Mouse (Mus musculus) B cell, adult 62 days (primary cell): ENCODE results near the gene Olfr11. TPM values are rescaled to one million over a fixed set of nuclear protein-coding genes. Genes with fewer than 3 reads are reported as not detected.

Source experiments
- total RNA-seq: library from RNA; stranded (reverse); gene quantifications from 4 replicates; pipeline ENCODE4 v1.2.4, GENCODE M21; 2023

Gene Olfr11
- total RNA-seq = not detected in 4 replicates

DNA sequence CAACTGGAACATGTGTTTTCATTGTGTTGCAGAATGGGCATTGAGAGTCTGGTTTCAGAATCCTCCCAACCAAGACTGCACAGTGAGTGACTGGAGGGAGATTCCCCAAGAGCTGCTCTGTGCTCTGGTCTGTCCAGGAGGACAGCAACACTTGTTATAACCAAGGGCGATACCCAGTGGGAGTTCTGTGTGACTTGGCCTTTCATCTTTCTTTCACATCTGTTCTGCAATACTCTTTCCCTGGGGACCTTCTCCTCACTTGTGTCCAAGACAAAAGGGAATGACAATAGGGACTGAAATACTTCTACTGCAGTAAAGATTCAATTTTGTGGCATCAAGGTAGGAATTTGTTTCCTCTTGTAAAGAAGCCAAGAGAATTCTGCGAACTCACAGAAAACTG, at the start of gene Olfr11:
Olfr11 (minus strand) TSS at position 101 of the 400 bp plus-strand sequence.

DNA sequence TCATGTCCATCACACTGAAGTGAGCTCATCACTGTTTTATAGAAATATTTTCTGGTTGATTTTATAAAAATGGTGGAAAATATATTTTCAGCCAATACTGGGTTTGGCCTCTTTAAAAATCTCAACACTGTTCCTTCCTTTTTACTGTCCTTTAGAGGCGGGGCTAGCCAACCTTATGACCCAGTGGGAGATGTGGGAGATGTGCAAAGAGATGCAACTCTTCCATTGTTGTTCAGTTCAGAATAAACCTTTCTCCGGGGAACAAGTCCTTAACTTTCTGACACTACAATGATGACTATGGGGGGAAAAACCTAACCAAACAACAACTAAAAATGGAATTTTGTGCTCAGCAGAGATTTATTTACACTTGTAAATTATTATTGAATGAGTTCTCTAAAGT, 35.0 kb upstream of the Olfr11 start, which contains the start of gene Olfr1360:
Olfr1360 (minus strand) TSS at position 101 of the 400 bp plus-strand sequence.

DNA sequence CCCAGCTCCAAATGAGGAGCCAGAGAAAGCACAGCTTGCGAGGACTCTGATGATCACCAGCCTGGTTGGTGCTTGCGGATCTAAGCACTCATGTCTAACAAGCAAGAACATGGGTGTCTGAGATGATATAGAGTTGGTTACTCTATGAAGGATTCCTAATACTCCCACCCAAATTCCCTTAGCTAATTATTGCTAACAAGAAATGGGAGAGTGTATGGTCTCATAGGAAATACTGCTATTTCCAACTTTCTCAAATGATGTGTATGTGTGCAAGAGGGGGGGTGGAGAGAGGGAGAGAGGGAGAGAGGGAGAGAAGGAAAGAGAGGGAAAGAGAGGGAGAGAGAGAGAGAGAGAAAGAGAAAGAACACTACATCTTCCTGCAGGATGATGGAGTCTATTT, 21.0 kb upstream of the Olfr11 start, which contains the start of gene Olfr1361:
Olfr1361 (minus strand) TSS at position 101 of the 400 bp plus-strand sequence.

DNA sequence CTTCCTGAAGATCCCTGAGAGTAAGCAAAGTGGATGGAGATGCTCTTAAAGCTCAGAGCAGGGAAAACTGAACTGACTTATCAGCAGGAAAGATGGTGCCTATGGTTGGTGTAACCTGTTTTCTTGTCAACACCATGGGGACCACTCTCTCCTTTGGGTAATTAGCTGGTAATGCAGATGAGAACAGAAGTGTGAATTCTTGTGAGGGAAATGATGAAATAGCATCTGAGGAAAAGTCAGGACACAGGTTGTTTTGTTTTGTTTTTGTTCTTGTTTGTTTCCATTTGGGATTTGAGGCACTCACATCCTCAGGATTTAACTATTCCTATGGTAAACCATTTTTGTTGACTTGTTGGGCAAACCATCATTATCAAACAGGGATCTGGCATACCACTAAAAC, 28.4 kb downstream of the Olfr11 start, which contains the start of gene Olfr1362:
Olfr1362 (minus strand) TSS at position 101 of the 400 bp plus-strand sequence.

Other genes starting within 250 kb of the Olfr11 start
- 49.3 to 57.9 TPM (median 53.2 TPM) in 4 replicates for gene Zkscan3, start 239.8 kb downstream of the Olfr11 start, total RNA-seq
- 0.36 to 0.76 TPM (median 0.46 TPM) in 3 of 4 replicates, not detected in the other for gene Pgbd1, start 201.5 kb downstream of the Olfr11 start, total RNA-seq
- 36.6 to 38.1 TPM (median 37.6 TPM) in 4 replicates for gene Zscan26, start 188.8 kb downstream of the Olfr11 start, total RNA-seq
- gene Nkapl, start 174.0 kb downstream of the Olfr11 start, total RNA-seq = not detected in 4 replicates
- not detected in 4 replicates for gene Zkscan4, start 163.6 kb downstream of the Olfr11 start, total RNA-seq
- not detected in 4 replicates for gene Gm10065, start 163.1 kb downstream of the Olfr11 start, total RNA-seq
- 6.7 to 8.4 TPM (median 7.2 TPM) in 4 replicates for gene AK157302, start 147.3 kb downstream of the Olfr11 start, total RNA-seq
- 10.4 to 24.0 TPM (median 18.4 TPM) in 4 replicates for gene Gm11273, start 141.1 kb downstream of the Olfr11 start, total RNA-seq
- gene Zkscan8, start 111.4 kb downstream of the Olfr11 start, total RNA-seq = 7.7 to 11.4 TPM (median 10.3 TPM) in 4 replicates
- gene Olfr1366, start 99.7 kb downstream of the Olfr11 start, total RNA-seq = not detected in 4 replicates
- gene Olfr1535, start 82.6 kb downstream of the Olfr11 start, total RNA-seq = not detected in 4 replicates
- not detected in 4 replicates for gene Olfr1364, start 60.8 kb downstream of the Olfr11 start, total RNA-seq
- not detected in 4 replicates for gene Olfr1362, start 28.5 kb downstream of the Olfr11 start, total RNA-seq
- gene Olfr1361, start 20.9 kb upstream of the Olfr11 start, total RNA-seq = not detected in 4 replicates
- not detected in 4 replicates for gene Olfr1360, start 34.9 kb upstream of the Olfr11 start, total RNA-seq
- gene Olfr1359, start 55.6 kb upstream of the Olfr11 start, total RNA-seq = not detected in 4 replicates
- 60.5 to 95.6 TPM (median 91.5 TPM) in 4 replicates for gene Hist1h2bl, start 73.6 kb upstream of the Olfr11 start, total RNA-seq
- gene Hist1h2ai, start 73.9 kb upstream of the Olfr11 start, total RNA-seq = 86.2 to 128 TPM (median 105 TPM) in 4 replicates
- gene Hist1h3h, start 75.1 kb upstream of the Olfr11 start, total RNA-seq = 124 to 146 TPM (median 132 TPM) in 4 replicates
- 7.8 to 14.0 TPM (median 11.2 TPM) in 4 replicates for gene Hist1h2bm, start 79.5 kb upstream of the Olfr11 start, total RNA-seq
- gene Hist1h4j, start 92.5 kb upstream of the Olfr11 start, total RNA-seq = 13.5 to 16.8 TPM (median 15.9 TPM) in 4 replicates
- 235 to 385 TPM (median 353 TPM) in 4 replicates for gene Hist1h4k, start 108.0 kb upstream of the Olfr11 start, total RNA-seq
- 33.5 to 52.3 TPM (median 43.6 TPM) in 4 replicates for gene Hist1h2ak, start 111.3 kb upstream of the Olfr11 start, total RNA-seq
- gene Hist1h2bn, start 111.6 kb upstream of the Olfr11 start, total RNA-seq = 76.0 to 118 TPM (median 87.0 TPM) in 4 replicates
- 55.1 to 70.5 TPM (median 62.8 TPM) in 4 replicates for gene Hist1h1b, start 138.1 kb upstream of the Olfr11 start, total RNA-seq
- gene Hist1h3i, start 140.9 kb upstream of the Olfr11 start, total RNA-seq = 183 to 227 TPM (median 189 TPM) in 4 replicates
- gene Hist1h2an, start 144.7 kb upstream of the Olfr11 start, total RNA-seq = 30.2 to 44.7 TPM (median 33.5 TPM) in 4 replicates
- 32.1 to 51.1 TPM (median 41.4 TPM) in 4 replicates for gene Hist1h2bp, start 144.9 kb upstream of the Olfr11 start, total RNA-seq
- 160 to 195 TPM (median 178 TPM) in 4 replicates for gene Hist1h2bq, start 167.7 kb upstream of the Olfr11 start, total RNA-seq
- 204 to 263 TPM (median 252 TPM) in 4 replicates for gene Hist1h2ao, start 167.9 kb upstream of the Olfr11 start, total RNA-seq
- gene Hist1h4m, start 169.2 kb upstream of the Olfr11 start, total RNA-seq = 296 to 419 TPM (median 357 TPM) in 4 replicates
- 56.0 to 117 TPM (median 97.2 TPM) in 4 replicates for gene Hist1h4n, start 189.7 kb upstream of the Olfr11 start, total RNA-seq
- 44.1 to 82.7 TPM (median 54.3 TPM) in 4 replicates for gene Hist1h2ap, start 191.0 kb upstream of the Olfr11 start, total RNA-seq
- gene Hist1h2br, start 191.2 kb upstream of the Olfr11 start, total RNA-seq = 158 to 191 TPM (median 175 TPM) in 4 replicates